Mouse (Mus musculus) megakaryocyte progenitor cell, adult 5-6 weeks (primary cell): ENCODE results near the gene Zfp512b. TPM values are rescaled to one million over a fixed set of nuclear protein-coding genes. Genes with fewer than 3 reads are reported as not detected.
A peak's percentile ranks its signal among the peaks of the same experiment; 100 is the strongest.

Experiments used
- ATAC-seq: replicated peaks from 2 replicates; pipeline ENCODE4 v1.8.0; 2016; ENCODE audit warnings: mild to moderate bottlenecking, moderate TSS enrichment, inconsistent platforms; ENCODE audit not compliant: poor library complexity
- total RNA-seq, 2 experiments: library from RNA; stranded (forward) in 1 of 2; stranded (reverse) in 1 of 2; fragments of 157-497, 149-512 nt in 1 of 2; fragments of 200-1000 nt in 1 of 2; gene quantifications; 2 replicates each; pipeline versions ENCODE4 v1.2.3 to v1.2.4; 2015 to 2017

Gene Zfp512b
- total RNA-seq (2015) (8.1 and 13.5 TPM in 2 replicates), total RNA-seq (2017) (7.6 and 16.4 TPM in 2 replicates)

DNA sequence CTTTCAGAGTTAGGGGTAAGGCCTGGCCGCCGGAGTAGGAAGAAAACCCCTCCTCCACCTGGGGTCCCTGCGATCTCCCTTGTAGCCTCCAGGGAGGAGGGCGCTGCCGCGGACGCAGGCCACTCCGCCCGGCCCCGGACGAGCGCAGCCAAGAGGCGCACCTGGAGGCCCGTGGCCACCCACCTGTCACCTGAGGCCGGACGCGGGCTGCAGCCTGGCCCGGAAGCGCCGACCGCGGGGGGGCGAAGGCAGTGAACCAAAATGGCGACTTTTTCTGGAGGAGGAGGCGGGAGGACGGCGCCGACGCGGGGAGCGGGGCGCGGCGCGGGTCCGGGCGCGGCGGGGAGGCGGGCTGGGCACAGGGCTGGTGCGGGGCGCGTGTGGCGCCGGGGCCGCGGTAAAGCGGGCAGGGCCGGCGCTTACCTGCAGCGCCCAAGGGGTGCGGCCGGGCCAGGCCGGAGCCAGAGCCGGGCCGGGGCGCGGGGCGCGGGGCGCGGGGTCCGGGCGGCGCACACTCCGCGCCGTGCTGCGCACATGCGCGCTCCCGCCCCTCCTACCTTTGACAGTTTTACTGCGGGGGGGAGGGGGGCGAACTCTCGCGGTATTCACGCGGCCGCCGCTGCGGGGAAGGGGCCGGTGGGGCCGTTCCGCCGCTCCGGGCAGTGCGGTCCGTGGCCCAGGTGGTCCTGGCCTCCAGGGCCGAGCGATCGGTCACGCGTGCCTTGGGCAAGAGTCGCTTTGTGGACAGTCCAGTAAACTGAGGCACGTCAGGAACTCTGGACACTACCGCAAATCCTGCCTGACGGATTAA, at the start of gene Zfp512b:
Zfp512b (minus strand) TSS at position 573 of the 811 bp plus-strand sequence.
- peak; percentile 41 for ATAC-seq

DNA sequence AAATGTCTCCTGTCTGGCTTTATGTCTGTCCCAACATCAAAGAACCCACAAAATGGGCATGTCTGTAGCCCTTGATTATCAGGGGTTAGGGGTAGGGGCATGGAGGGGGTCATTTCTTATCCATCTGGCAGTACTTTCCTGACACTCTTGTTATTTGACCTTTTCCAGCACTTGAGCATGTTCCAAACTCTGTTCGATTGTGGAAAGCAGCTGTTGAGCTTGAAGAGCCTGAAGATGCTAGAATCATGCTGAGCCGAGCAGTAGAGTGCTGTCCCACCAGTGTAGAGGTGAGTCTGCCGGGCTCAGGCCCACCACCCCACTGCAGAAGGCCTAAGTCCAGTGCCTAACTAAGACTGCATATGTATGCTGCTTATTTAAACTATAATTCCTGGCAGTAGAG, 43.3 kb upstream of the Zfp512b start:
- ATAC-seq: no peak

GRCm38 (mm10) chr2:181632624-181633023, 40.0 kb upstream of the Zfp512b start:
- no peak for ATAC-seq

- ATAC-seq: no peak
These were observed 35.9 kb upstream of the Zfp512b start for GRCm38 (mm10) chr2:181628471-181628870.

GRCm38 (mm10) chr2:181623401-181623800, 30.8 kb upstream of the Zfp512b start:
- ATAC-seq: peak; percentile 66; the same call in 1 of the 2 replicates

DNA sequence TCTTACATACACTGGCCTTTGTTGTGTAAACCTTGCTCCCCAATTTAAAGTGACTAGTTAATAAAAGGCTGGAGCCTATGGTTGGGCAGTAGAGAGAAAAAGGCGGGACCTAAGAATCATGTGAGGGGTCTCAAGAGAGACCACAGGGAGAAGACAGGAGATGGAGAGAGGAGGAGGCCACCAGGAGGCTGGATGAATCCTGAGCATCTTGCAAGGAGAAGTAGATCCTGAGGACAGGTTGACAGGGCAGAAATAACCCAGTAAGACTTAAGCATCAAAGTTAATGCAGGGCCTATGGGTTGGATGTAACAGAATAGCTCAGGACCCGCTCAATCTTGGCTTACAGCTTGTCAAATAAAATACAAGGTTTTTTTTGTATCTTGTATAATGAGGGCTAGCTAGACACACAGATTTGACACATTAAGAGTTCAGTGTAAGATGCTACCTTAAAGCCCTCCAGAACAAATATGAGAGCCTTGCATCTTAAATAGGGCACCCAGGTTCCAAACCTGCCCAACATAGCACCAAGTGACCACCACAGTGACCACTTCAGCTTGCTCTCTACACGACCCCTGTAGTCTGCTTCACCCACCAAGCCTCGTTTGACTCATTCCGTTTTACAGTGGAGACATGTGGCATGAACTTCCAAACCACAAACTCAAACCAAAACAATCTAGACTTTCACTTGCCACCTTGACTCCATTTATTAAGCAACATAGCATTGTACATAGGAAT, 26.3 kb upstream of the Zfp512b start:
- ATAC-seq: no peak

DNA sequence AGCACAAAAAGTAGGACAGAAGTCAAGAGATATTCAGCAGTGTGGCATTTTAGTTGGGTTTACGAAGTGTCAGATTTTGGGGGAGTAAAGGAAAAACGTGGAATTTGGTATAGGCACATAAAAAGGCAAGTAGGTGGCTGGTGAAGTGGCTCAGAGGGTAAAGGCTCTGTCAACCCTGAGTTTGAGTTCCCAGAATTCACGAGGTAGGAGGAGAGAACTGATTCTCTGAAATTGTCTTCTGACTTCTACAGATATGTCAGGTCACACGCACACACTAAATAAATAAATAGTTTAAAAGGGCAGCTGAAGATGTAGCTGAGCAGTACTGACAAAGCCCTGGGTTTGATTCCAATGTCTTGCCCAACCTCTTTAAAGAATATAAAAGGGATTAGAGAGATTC, 9.8 kb upstream of the Zfp512b start:
- no peak for ATAC-seq

- ATAC-seq: no peak
These were observed 9.1 kb upstream of the Zfp512b start for GRCm38 (mm10) chr2:181601751-181602145.

DNA sequence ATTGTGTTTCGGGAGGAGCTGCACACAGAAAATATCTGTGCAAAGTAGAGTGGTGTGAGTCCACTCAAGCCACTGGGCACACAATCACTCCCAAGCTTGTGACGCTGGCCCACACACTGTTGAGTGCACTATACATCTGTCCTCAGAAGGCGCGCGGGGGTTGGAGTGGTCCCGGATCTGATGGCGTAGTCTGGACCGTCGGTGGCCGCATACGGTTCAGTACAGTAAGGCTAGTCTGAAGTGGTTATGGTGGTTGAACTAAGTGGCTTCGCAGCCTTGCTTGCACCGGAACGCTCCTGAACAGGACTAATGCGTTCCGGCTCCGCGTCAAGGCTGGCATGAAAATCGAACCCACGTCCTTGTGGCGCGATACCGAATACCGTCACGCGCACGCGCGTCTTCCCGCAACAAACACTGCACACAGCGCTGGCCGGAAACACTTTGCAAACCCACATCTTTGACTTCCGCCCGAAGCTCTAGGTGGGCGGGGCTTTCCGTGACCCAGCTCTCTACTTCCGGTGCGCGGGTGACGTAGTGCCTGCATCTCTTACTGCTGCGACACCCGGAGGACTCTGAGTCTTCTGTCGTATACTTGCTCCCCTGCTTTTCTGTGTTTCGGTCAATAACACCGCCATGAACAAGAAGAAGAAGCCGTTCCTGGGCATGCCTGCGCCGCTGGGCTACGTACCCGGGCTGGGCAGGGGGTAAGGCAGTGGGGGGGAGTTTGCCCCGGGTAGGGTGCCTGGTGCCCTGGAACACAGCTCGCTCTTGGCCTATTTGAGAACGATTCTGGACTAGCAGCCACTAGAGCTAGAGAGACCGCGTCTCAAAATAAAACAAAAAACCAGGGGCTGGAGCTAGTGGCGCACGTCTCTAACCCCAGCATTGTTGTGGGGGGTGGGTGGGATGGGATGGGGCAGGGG, 8.5 kb upstream of the Zfp512b start:
- ATAC-seq: peak; percentile 84

DNA sequence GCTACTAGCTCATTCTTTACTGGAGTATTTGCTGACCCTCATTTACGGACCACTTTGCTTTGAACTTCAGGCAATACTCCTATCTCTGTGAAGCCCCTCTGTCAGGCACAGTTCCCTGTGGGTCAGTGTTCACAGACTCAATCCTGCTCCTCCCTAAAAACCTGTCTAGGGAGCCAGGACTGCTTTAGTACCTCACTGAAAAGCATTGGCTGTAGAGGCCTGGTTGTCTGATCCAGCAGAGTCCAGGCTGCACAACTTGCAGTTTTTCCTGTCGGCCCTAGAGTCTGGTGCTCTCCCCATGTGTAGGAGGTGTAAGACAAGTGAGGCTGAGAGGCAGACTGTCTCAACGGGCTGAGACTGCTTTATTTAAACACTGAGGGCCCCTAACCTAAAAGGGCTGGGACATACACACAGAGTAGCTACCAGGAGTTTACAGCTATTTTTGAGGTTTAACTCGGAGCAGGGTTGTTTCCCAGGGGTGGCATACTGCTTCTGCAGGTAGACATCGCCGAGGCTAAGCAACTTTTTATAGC, 7.7 kb upstream of the Zfp512b start:
- no peak for ATAC-seq

GRCm38 (mm10) chr2:181598454-181599351, 6.1 kb upstream of the Zfp512b start, which contains the start of gene Samd10:
Gene Samd10, minus strand, starts transcription at chr2:181599212.
- peak; percentile 20 for ATAC-seq

DNA sequence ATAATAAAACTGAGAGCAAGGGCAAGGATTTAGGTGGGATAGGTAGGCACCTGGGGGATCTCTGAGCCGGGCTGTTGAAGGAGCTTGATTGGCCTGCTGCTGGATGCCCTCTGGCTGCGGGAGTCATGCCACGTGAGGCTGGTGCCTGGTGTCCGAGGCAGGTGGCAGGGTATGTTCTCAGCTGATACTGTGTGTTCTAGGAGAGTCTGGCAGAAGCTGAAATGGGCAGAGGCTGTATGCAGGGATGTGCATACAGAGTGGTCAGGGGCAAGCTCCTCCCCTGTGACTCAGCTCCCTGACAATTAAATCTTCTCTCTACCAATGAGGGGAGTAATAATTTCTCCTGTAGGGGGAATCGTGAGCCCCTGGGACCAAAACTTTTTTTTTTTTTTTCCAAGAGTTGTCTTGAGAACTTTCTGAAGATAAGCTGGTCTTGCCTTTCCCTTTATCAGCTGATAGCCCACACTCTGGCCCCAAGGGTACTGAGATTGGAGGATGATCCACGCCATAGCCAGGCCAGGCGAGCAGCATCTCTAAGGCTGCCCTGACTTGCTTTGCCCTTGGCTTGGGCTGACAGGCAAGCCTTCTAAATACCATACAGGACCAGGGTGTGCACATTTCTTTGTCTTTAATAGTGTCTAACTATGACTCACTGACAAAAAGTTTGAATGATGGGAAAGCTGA, 4.9 kb upstream of the Zfp512b start:
- peak; percentile 40 for ATAC-seq

GRCm38 (mm10) chr2:181596221-181596960, 3.8 kb upstream of the Zfp512b start:
- ATAC-seq: no peak

- no peak for ATAC-seq
These were observed 2.5 kb upstream of the Zfp512b start for GRCm38 (mm10) chr2:181594946-181595696.

- no peak for ATAC-seq
These were observed 1.3 kb upstream of the Zfp512b start for GRCm38 (mm10) chr2:181593937-181594336.

- peak; percentile 26 for ATAC-seq
These were observed 429 bp upstream of the Zfp512b start for GRCm38 (mm10) chr2:181593042-181593421.

DNA sequence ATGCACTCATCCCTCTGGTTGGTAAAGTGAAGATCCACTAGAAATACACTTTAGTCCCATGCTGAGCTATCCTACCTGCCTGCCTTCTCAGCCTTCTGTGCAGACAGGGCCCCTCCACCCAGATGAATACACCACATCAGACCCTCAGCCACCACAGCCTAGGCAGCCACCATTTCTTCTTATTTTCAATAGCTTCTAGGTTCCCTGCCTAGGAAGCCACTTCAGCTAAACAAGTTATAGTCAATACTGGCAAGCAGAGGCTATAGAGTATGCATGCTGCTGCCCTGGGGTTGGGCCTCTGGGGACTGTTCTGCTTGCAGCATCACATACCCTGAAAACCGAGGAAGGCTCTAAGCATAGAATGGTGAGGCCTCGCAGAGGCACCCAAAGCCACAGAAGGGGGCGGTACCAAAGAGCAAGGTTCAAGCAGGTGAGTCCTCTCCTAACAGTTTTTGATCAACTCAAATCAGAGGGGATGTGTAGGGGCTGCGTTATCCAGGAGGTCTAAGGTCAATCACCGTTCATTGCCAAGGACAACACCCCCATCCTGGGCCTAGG, 996 bp downstream of the Zfp512b start, which contains the start of gene Prpf6:
Prpf6 (plus strand) TSS at position 341 of the 558 bp plus-strand sequence.
- ATAC-seq: peak; percentile 15; the same call in 1 of the 2 replicates
